Mouse (Mus musculus): Measurements from ENCODE around the gene Eif1ax. TPM values are rescaled to one million over a fixed set of nuclear protein-coding genes. Genes with fewer than 3 reads are reported as not detected.

Gene Eif1ax
- 101 and 105 TPM in 2 replicates for polyA plus RNA-seq (2016; fragmentation: Nextera tagmentation; extraction: Ambion mirVana)

GRCm38 (mm10) chrX:159371831-159372752 lies at the start of gene Eif1ax:
TSS of gene Eif1ax (plus strand) at chrX:159372178.
- Histone ChIP-seq H3K4me2 (peak within 1 kb of the TSS; percentile 66), H3K9ac (peak within 1 kb of the TSS; percentile 86), H3K27me3 (replicated peaks) (no peaks in the 10 kb centered on the region), H3K4me1 (replicated peaks) (0 out of 2 replicates have a peak, but pooled peaks cover 4% of the 10 kb centered on the region), H3K27ac (ENCODE audit: poor library complexity, severe bottlenecking) (peak within 1 kb of the TSS; percentile 84), H3K4me3 (peak within 1 kb of the TSS; percentile 79), H3K36me3 (peaks cover 6% of the 10 kb centered on the region), H3K9me3 (replicated peaks) (no peaks in the 10 kb centered on the region)
- ATAC-seq (ENCODE audit: insufficient number of reproducible peaks, low FRiP score), result peak; percentile 99
- 26% methylated on average over 51 of the region's 76 CpGs for WGBS

- Histone ChIP-seq H3K9ac (no peak overlapping the region), H3K4me3 (no peak overlapping the region), H3K4me1 (replicated peaks) (no peaks in the 10 kb centered on the region), H3K36me3 (peaks cover 14% of the 10 kb centered on the region), H3K9me3 (replicated peaks) (no peaks in the 10 kb centered on the region), H3K27ac (ENCODE audit: poor library complexity, severe bottlenecking) (no peak overlapping the region), H3K27me3 (replicated peaks) (no peaks in the 10 kb centered on the region), H3K4me2 (no peak overlapping the region)
- 91% methylated on average over 3 of the region's 3 CpGs for WGBS
- ATAC-seq (ENCODE audit: insufficient number of reproducible peaks, low FRiP score), result no peak
These were observed 7.5 kb upstream of the Eif1ax start for GRCm38 (mm10) chrX:159364506-159364905.

- no peaks in the 10 kb centered on the region for H3K9me3 ChIP-seq (replicated peaks)
- no peaks in the 10 kb centered on the region for H3K27me3 ChIP-seq (replicated peaks)
- peak overlapping the region; percentile 66 for H3K4me2 ChIP-seq
- H3K4me3 ChIP-seq, result peak overlapping the region; percentile 79
- H3K9ac ChIP-seq, result peak overlapping the region; percentile 86
- H3K27ac ChIP-seq (ENCODE audit: poor library complexity, severe bottlenecking), result peak overlapping the region; percentile 84
- 0 out of 2 replicates have a peak, but pooled peaks cover 4% of the 10 kb centered on the region for H3K4me1 ChIP-seq (replicated peaks)
- 11% methylated on average over 9 of the region's 9 CpGs for WGBS
- no peak for ATAC-seq (ENCODE audit: insufficient number of reproducible peaks, low FRiP score)
- peaks cover 10% of the 10 kb centered on the region for H3K36me3 ChIP-seq
These were observed 771 bp downstream of the Eif1ax start for GRCm38 (mm10) chrX:159372753-159373144.

- WGBS, result 84% methylated on average over 9 of the region's 9 CpGs
- no peak for ATAC-seq (ENCODE audit: insufficient number of reproducible peaks, low FRiP score)
These were observed 15.1 kb downstream of the Eif1ax start for GRCm38 (mm10) chrX:159387105-159387504.

GRCm38 (mm10) chrX:159388953-159389352 lies 17.0 kb downstream of the Eif1ax start:
- ATAC-seq (ENCODE audit: insufficient number of reproducible peaks, low FRiP score), result no peak
- H3K4me1 ChIP-seq (replicated peaks), result no peaks in the 10 kb centered on the region
- no peak overlapping the region for H3K27ac ChIP-seq (ENCODE audit: poor library complexity, severe bottlenecking)
- H3K36me3 ChIP-seq, result peaks cover 14% of the 10 kb centered on the region; the same call in 1 of the 2 replicates
- no peaks in the 10 kb centered on the region for H3K9me3 ChIP-seq (replicated peaks)
- no peaks in the 10 kb centered on the region for H3K27me3 ChIP-seq (replicated peaks)
- no peak overlapping the region for H3K4me3 ChIP-seq
- H3K9ac ChIP-seq, result no peak overlapping the region
- H3K4me2 ChIP-seq, result no peak overlapping the region

More at GRCm38 (mm10) chrX:159387105-159387504, 15.1 kb downstream of the Eif1ax start:
- Histone ChIP-seq H3K27ac (ENCODE audit: poor library complexity, severe bottlenecking) (no peak overlapping the region), H3K4me3 (no peak overlapping the region), H3K4me1 (replicated peaks) (no peaks in the 10 kb centered on the region), H3K9ac (no peak overlapping the region), H3K4me2 (no peak overlapping the region), H3K9me3 (replicated peaks) (no peaks in the 10 kb centered on the region), H3K27me3 (replicated peaks) (no peaks in the 10 kb centered on the region), H3K36me3 (peaks cover 18% of the 10 kb centered on the region; the same call in 1 of the 2 replicates)

- peaks cover 11% of the 10 kb centered on the region; the same call in 1 of the 2 replicates for H3K36me3 ChIP-seq
- WGBS, result 61% methylated on average over 6 of the region's 6 CpGs
- ATAC-seq (ENCODE audit: insufficient number of reproducible peaks, low FRiP score), result no peak
- H3K27ac ChIP-seq (ENCODE audit: poor library complexity, severe bottlenecking), result no peak overlapping the region
- H3K4me3 ChIP-seq, result no peak overlapping the region
- H3K4me1 ChIP-seq (replicated peaks), result no peaks in the 10 kb centered on the region
- H3K9me3 ChIP-seq (replicated peaks), result no peaks in the 10 kb centered on the region
- no peak overlapping the region for H3K9ac ChIP-seq
- H3K4me2 ChIP-seq, result no peak overlapping the region
- H3K27me3 ChIP-seq (replicated peaks), result no peaks in the 10 kb centered on the region
These were observed 18.5 kb downstream of the Eif1ax start for GRCm38 (mm10) chrX:159390347-159390962.

- H3K36me3 ChIP-seq, result peaks cover 4% of the 10 kb centered on the region; the same call in 1 of the 2 replicates
- 66% methylated on average over 3 of the region's 3 CpGs for WGBS
- no peak overlapping the region for H3K27ac ChIP-seq (ENCODE audit: poor library complexity, severe bottlenecking)
- no peaks in the 10 kb centered on the region for H3K9me3 ChIP-seq (replicated peaks)
- no peaks in the 10 kb centered on the region for H3K4me1 ChIP-seq (replicated peaks)
- no peak overlapping the region for H3K4me2 ChIP-seq
- no peaks in the 10 kb centered on the region for H3K27me3 ChIP-seq (replicated peaks)
- no peak for ATAC-seq (ENCODE audit: insufficient number of reproducible peaks, low FRiP score)
- H3K4me3 ChIP-seq, result no peak overlapping the region
- no peak overlapping the region for H3K9ac ChIP-seq
These were observed 19.3 kb downstream of the Eif1ax start for GRCm38 (mm10) chrX:159391239-159391638.

GRCm38 (mm10) chrX:159409253-159409652 lies 37.3 kb downstream of the Eif1ax start:
- H3K9me3 ChIP-seq (replicated peaks), result 0 out of 2 replicates have a peak, but pooled peaks cover 2% of the 10 kb centered on the region
- no peaks in the 10 kb centered on the region for H3K36me3 ChIP-seq
- ATAC-seq (ENCODE audit: insufficient number of reproducible peaks, low FRiP score), result no peak
- no peak overlapping the region for H3K9ac ChIP-seq
- no peak overlapping the region for H3K4me3 ChIP-seq
- peaks cover 4% of the 10 kb centered on the region for H3K27me3 ChIP-seq (replicated peaks)
- no peak overlapping the region for H3K4me2 ChIP-seq
- WGBS, result 25% methylated on average over 4 of the region's 4 CpGs
- no peak overlapping the region for H3K27ac ChIP-seq (ENCODE audit: poor library complexity, severe bottlenecking)
- no peaks in the 10 kb centered on the region for H3K4me1 ChIP-seq (replicated peaks)

- WGBS, result 20% methylated on average over 68 of the region's 83 CpGs
- H3K4me1 ChIP-seq (replicated peaks), result 0 out of 2 replicates have a peak, but pooled peaks cover 2% of the 10 kb centered on the region
- H3K27me3 ChIP-seq (replicated peaks), result peaks cover 32% of the 10 kb centered on the region
- H3K9me3 ChIP-seq (replicated peaks), result 0 out of 2 replicates have a peak, but pooled peaks cover 3% of the 10 kb centered on the region
- peak within 1 kb of the TSS; percentile 96 for H3K4me2 ChIP-seq
- no peak within 1 kb of the TSS for H3K27ac ChIP-seq (ENCODE audit: poor library complexity, severe bottlenecking)
- H3K9ac ChIP-seq, result peak within 1 kb of the TSS; percentile 56
- ATAC-seq (ENCODE audit: insufficient number of reproducible peaks, low FRiP score), result peak; percentile 53; the same call in 1 of the 2 replicates
- H3K4me3 ChIP-seq, result peak within 1 kb of the TSS; percentile 70
- no peaks in the 10 kb centered on the region for H3K36me3 ChIP-seq
These were observed 42.3 kb downstream of the Eif1ax start, which contains the start of gene Map7d2 for GRCm38 (mm10) chrX:159414130-159414828. TSS of gene Map7d2 (plus strand) at chrX:159414572.

GRCm38 (mm10) chrX:159414829-159415673 lies 43.1 kb downstream of the Eif1ax start:
- H3K27ac ChIP-seq (ENCODE audit: poor library complexity, severe bottlenecking), result no peak overlapping the region
- H3K27me3 ChIP-seq (replicated peaks), result peaks cover 34% of the 10 kb centered on the region
- H3K4me3 ChIP-seq, result peak overlapping the region; percentile 70
- H3K4me2 ChIP-seq, result peak overlapping the region; percentile 96
- ATAC-seq (ENCODE audit: insufficient number of reproducible peaks, low FRiP score), result no peak
- 14% methylated on average over 58 of the region's 65 CpGs for WGBS
- 0 out of 2 replicates have a peak, but pooled peaks cover 3% of the 10 kb centered on the region for H3K9me3 ChIP-seq (replicated peaks)
- H3K4me1 ChIP-seq (replicated peaks), result 0 out of 2 replicates have a peak, but pooled peaks cover 2% of the 10 kb centered on the region
- H3K9ac ChIP-seq, result peak overlapping the region; percentile 56
- H3K36me3 ChIP-seq, result no peaks in the 10 kb centered on the region
